Mouse (Mus musculus) liver, embryonic 11.5 days (tissue): ENCODE data around the gene Gm6993. TPM values are rescaled to one million over a fixed set of nuclear protein-coding genes. Genes with fewer than 3 reads are reported as not detected.

Experiments used
- ATAC-seq: fragments of 200-750 bp; cut with Nextera tagmentation; replicated peaks from 2 replicates; pipeline ENCODE4 v1.8.0; 2017; ENCODE audit warnings: moderate number of reproducible peaks, mild to moderate bottlenecking, moderate TSS enrichment, moderate library complexity; ENCODE audit not compliant: low FRiP score
- DNase-seq: peaks from one replicate; pipeline ENCODE4 v3.0.0-alpha.2; 2017; ENCODE audit warnings: low spot score
- H3K27ac ChIP-seq: fragments of 300-500 bp; sonication (generic); 2 replicates; pipeline ENCODE4 v1.5.1; 2014; ENCODE audit warnings: mild to moderate bottlenecking, low read depth, low read length, control low read depth
- H3K27me3 ChIP-seq: fragments of 300-500 bp; sonication (generic); replicated peaks from 2 replicates; pipeline ENCODE4 v1.6.1; 2014; ENCODE audit warnings: low read length, mixed read lengths; ENCODE audit not compliant: control insufficient read depth, insufficient read depth
- H3K36me3 ChIP-seq: fragments of 300-500 bp; sonication (generic); 2 replicates; pipeline ENCODE4 v1.6.1; 2014; ENCODE audit warnings: mild to moderate bottlenecking, low read length, moderate library complexity, mixed read lengths; ENCODE audit not compliant: control insufficient read depth, insufficient read depth
- H3K4me1 ChIP-seq: fragments of 300-500 bp; sonication (generic); replicated peaks from 2 replicates; pipeline ENCODE4 v1.6.1; 2014; ENCODE audit warnings: low read length, mixed read lengths; ENCODE audit not compliant: control insufficient read depth, insufficient read depth
- H3K4me2 ChIP-seq: fragments of 300-500 bp; sonication (generic); 2 replicates; pipeline ENCODE4 v1.6.1; 2014; ENCODE audit warnings: mild to moderate bottlenecking, control low read depth, moderate library complexity
- H3K4me3 ChIP-seq: fragments of 300-500 bp; sonication (generic); 2 replicates; pipeline ENCODE4 v1.5.1; 2014; ENCODE audit warnings: low read depth, low read length, control low read depth
- H3K9ac ChIP-seq: fragments of 300-500 bp; sonication (generic); 2 replicates; pipeline ENCODE4 v1.6.1; 2014; ENCODE audit warnings: low read depth, low read length, control low read depth
- H3K9me3 ChIP-seq: fragments of 300-500 bp; sonication (generic); 2 replicates; pipeline ENCODE4 v1.6.1; 2016; ENCODE audit warnings: low read length, inconsistent platforms, mixed read lengths; ENCODE audit not compliant: control insufficient read depth
- WGBS: fragments of 180-500 bp; shearing (Covaris S2); extraction: QIAGEN DNeasy Blood & Tissue Kit; methylation state at CpG from one replicate; pipeline ENCODE4 v1.1.7; 2014; 5-methylcytosine and 5-hydroxymethylcytosine counted together
- polyA plus RNA-seq: library from polyadenylated mRNA; unstranded; fragments of >200 nt; fragmentation: Nextera tagmentation; extraction: Ambion mirVana; gene quantifications from 2 replicates; pipeline ENCODE4 v1.2.1, GENCODE M21; 2014

The Gm6993 gene
- polyA plus RNA-seq, 1 experiment from 2014 or later, result not detected

DNA sequence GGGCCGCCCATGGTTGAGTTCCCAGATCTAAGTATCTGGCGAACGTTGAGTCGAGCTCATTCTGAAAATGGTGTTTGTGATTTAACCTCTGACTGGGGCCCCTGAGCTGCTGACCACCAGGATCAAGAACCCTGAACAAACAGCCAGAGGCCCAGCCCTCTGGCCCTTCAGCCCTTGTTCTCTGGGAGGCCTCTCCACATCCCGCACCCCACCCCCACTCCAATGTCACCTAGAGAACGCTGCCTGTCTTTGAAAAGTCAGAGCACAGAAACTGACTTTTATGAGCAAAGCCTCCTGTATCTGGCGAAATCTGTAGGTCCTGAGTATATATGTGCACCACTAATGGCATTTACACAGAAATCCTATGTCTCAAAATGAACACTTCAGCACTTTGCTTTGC, 11.7 kb upstream of the Gm6993 start:
- ATAC-seq (no peak), DNase-seq (no peak)
- Histone ChIP-seq H3K27me3 (no peaks in the 10 kb centered on the region), H3K36me3 (no peaks in the 10 kb centered on the region), H3K27ac (no peak overlapping the region), H3K9ac (no peak overlapping the region), H3K9me3 (no peaks in the 10 kb centered on the region), H3K4me3 (no peak overlapping the region), H3K4me1 (no peaks in the 10 kb centered on the region), H3K4me2 (no peak overlapping the region)
- WGBS, result 54% methylated on average over 7 of the region's 7 CpGs

DNA sequence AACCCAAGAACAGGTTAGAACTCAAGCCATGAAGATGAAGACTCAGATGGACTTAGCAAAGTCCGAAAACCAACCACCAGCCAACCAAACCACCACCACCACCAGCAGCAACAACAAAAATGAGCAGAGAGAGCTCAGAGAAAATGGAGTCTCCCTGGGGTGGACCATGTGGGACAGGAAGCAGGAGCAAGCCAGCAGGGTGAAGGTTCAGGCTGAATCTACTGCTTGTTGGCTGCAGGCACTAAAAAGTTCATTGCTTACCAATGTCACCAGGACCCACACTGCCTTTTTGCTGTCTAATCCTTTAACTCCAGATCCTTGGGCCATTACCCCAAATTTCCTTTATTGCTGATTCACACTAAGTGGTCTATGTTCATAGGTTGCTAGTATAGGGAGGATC, 7.9 kb upstream of the Gm6993 start:
- H3K4me2 ChIP-seq, result no peak overlapping the region
- H3K36me3 ChIP-seq, result no peaks in the 10 kb centered on the region
- no peak for ATAC-seq
- whole genome bisulfite sequencing, result 65% methylated on average over 1 of the region's 1 CpGs
- no peaks in the 10 kb centered on the region for H3K9me3 ChIP-seq
- DNase-seq, result no peak
- H3K27ac ChIP-seq, result no peak overlapping the region
- H3K4me3 ChIP-seq, result no peak overlapping the region
- H3K9ac ChIP-seq, result no peak overlapping the region
- no peaks in the 10 kb centered on the region for H3K4me1 ChIP-seq
- no peaks in the 10 kb centered on the region for H3K27me3 ChIP-seq

DNA sequence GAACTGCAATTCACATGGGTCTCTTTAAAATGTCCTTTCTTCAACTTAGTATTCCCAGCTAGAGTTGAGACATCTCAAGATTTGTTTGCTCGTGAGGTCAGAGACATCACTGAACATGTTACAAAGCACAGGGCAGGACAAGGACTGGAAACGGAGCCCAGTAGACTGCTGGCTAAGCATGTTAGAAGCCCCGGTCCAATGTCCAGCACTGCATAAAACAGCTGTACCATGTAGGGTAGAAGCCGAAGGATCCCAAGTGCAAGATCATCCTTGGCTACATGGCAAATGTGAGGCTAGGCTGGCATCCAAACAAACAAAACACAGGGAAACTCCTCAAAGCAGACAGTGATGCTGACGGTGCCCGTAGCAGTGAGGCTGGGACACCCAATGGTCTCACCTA, 5.6 kb upstream of the Gm6993 start:
- Histone ChIP-seq H3K27me3 (no peaks in the 10 kb centered on the region), H3K27ac (no peak overlapping the region), H3K9ac (no peak overlapping the region), H3K36me3 (no peaks in the 10 kb centered on the region), H3K4me1 (no peaks in the 10 kb centered on the region), H3K4me2 (no peak overlapping the region), H3K4me3 (no peak overlapping the region), H3K9me3 (no peaks in the 10 kb centered on the region)
- DNase-seq (no peak), ATAC-seq (no peak)
- 88% methylated on average over 6 of the region's 6 CpGs for WGBS

DNA sequence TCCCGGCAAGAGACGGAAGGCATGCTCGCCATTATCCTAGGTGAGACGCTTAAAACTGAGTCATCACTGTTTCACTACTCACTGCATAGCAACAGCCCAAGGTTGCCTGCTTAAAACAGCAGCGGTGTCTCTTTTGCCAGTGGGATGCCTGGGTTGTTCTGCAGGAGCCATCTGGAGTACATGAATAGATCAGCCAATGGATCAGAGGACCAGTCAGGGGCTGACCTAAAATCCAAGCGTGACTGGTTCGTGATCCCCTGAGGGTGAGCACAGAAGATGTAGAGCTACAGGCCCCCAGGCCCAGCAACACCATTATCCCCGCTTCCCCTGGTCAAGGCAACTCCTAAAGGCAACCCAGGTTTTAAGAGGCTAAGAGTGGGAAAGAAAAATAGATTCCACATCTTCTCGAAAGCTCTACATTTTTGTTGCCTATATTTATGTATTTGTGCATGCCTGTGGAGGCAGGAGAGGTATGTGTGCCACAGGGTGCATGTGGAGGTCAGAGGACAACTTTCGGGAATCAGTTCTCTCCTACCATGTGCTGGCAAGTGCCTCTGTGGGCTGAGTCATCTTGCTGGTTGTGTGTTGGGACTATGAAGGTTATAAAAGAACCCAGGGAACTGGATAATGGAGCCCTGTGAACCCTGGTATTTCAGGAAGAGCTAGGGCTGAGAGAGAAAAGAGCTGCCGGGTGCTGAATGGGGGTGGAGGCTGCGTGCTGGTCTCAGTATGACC, 3.5 kb upstream of the Gm6993 start:
- Histone ChIP-seq H3K9me3 (no peaks in the 10 kb centered on the region), H3K27me3 (no peaks in the 10 kb centered on the region), H3K36me3 (no peaks in the 10 kb centered on the region), H3K4me1 (no peaks in the 10 kb centered on the region), H3K27ac (no peak overlapping the region), H3K4me3 (no peak overlapping the region), H3K4me2 (no peak overlapping the region), H3K9ac (no peak overlapping the region)
- ATAC-seq (no peak), DNase-seq (no peak)
- 75% methylated on average over 12 of the region's 12 CpGs for WGBS

DNA sequence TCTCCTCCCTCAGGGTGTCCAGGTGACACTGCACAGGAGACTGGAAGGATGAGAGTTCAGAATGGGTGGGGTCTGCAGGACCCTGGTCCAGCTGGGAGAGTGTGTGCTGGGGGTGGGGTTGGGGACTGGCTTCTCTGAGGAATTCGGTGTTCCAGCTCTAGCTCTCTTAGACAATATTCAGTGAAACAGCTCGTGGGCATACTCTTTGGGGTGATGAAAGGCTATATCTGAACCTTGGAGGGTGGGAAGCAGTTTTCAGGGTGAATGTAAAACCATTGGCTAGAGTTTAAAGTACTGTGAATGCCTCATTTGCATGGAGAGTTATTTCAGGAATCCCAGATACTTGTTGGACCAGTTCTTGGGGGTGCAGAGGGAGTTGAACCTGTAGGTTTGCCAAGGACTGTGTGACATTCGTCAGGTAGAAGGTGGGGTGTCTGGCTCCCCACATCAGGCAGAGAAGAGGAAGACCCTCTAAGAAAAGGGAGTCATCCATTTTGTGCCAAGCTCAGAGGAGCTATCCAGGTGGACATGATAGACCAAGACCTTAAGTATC, 1.5 kb upstream of the Gm6993 start:
- Histone ChIP-seq H3K27ac (no peak overlapping the region), H3K4me2 (no peak overlapping the region), H3K36me3 (no peaks in the 10 kb centered on the region), H3K9me3 (no peaks in the 10 kb centered on the region), H3K9ac (no peak overlapping the region), H3K4me3 (no peak overlapping the region), H3K4me1 (no peaks in the 10 kb centered on the region), H3K27me3 (no peaks in the 10 kb centered on the region)
- ATAC-seq, result no peak
- DNase-seq, result no peak
- 80% methylated on average over 3 of the region's 3 CpGs for WGBS

DNA sequence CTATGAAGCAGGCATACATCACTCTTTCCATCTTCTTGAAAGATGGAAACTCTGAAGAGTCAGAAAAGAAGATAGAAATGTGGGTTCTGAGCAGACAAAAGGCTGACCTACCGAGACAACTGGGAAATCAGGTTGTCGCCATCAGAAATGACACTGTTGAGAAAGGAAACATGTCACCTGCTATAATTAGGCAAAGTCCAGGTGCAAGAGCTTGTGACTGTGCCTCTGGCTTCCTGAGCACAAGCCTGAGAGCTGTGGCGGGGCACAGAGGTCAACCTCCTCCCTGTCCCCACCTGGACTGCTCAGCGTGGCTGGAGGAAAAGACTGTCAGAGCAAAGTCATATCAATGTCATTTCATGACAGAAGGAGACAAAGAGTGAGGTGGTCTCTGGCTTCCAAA, 772 bp upstream of the Gm6993 start:
- DNase-seq (no peak), ATAC-seq (no peak)
- Histone ChIP-seq H3K9ac (no peak overlapping the region), H3K4me3 (no peak overlapping the region), H3K9me3 (no peaks in the 10 kb centered on the region), H3K27me3 (no peaks in the 10 kb centered on the region), H3K36me3 (no peaks in the 10 kb centered on the region), H3K27ac (no peak overlapping the region), H3K4me1 (no peaks in the 10 kb centered on the region), H3K4me2 (no peak overlapping the region)
- 66% methylated on average over 4 of the region's 4 CpGs for WGBS

DNA sequence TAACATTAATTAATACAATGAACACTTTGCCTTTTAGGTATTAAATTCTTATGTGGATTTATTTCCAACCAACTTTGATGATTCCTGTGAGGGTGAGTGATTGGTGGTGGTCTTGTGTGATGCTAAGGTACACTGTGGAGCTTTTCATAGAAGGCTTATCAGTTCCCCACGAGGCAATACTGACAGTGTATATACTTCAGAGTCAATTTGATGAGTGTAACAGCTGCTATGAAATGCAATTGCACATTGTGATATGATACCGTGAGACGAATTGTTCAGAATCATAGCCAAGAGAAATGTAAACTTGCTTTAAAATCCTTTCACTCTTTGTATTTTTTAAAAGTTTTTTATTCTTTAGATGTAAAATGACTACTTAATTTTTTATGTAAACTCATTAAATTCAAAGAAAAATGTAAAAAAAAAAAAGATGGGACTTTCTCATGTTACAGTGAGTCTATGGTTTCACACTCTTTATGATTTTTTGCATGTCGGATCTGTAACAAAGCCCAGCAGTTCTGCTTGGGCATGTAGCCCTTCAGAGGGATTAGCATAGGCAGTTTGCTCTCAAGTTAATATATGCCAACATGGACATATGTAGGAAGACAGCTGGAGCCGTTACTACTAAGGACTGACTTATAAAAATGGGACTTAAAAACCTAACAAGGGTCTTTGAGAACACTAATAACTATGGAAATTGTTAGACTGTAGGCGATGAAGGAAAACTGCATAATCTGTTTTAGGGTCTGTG, 1.2 kb downstream of the Gm6993 start:
- DNase-seq (no peak), ATAC-seq (no peak)
- no peak overlapping the region for H3K4me2 ChIP-seq
- no peaks in the 10 kb centered on the region for H3K9me3 ChIP-seq
- H3K27ac ChIP-seq, result no peak overlapping the region
- H3K4me3 ChIP-seq, result no peak overlapping the region
- no peaks in the 10 kb centered on the region for H3K27me3 ChIP-seq
- no peak overlapping the region for H3K9ac ChIP-seq
- WGBS, result 70% methylated on average over 6 of the region's 6 CpGs
- H3K4me1 ChIP-seq, result no peaks in the 10 kb centered on the region
- no peaks in the 10 kb centered on the region for H3K36me3 ChIP-seq

DNA sequence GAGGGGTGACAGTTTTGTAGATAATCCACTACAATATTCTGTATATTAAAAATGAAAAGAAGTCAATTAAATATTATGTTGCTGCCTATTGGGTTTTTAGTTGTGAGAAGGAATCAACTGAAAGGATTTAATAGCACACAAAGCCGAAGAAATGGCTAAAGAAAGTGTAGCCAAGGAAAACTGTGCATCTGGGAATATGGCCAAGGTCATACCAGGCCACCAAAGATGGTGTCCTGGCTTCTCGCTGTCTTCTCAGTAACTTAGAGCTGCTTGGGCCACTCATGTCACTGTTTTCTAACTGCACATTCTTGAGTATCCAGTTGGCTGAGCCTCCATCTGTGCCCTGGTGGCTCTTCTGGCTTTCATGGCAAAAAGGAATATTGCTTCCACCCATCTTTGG, 3.4 kb downstream of the Gm6993 start:
- Histone ChIP-seq H3K9ac (no peak overlapping the region), H3K27ac (no peak overlapping the region), H3K36me3 (no peaks in the 10 kb centered on the region), H3K4me2 (no peak overlapping the region), H3K4me3 (no peak overlapping the region), H3K9me3 (no peaks in the 10 kb centered on the region), H3K27me3 (no peaks in the 10 kb centered on the region), H3K4me1 (no peaks in the 10 kb centered on the region; the same call in 1 of the 2 replicates)
- 75% methylated on average over 2 of the region's 2 CpGs for WGBS
- no peak for ATAC-seq
- DNase-seq, result no peak

DNA sequence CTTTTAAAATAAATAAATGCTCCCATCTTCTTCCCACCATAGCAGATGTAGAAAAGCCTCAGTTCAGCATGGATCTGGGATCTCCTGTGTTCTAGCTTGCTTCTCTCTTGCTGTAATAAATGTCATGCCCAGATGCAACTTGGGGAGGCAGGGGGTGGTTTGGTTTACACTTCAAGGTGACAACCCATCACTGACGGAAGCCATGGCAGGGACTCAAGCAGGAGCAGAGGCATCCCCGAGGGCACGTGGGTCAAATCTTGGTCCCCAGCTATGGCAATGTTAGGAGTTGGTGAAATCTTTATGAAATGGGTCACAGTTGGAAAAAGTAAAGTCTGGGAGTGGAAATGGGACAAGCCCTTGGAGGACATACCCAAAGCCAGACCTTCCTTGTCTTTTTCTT, 4.1 kb downstream of the Gm6993 start:
- no peaks in the 10 kb centered on the region; the same call in 1 of the 2 replicates for H3K4me1 ChIP-seq
- 80% methylated on average over 3 of the region's 3 CpGs for WGBS
- H3K4me2 ChIP-seq, result no peak overlapping the region
- H3K4me3 ChIP-seq, result no peak overlapping the region
- DNase-seq (no peak), ATAC-seq (no peak)
- no peaks in the 10 kb centered on the region for H3K27me3 ChIP-seq
- no peak overlapping the region for H3K9ac ChIP-seq
- no peaks in the 10 kb centered on the region for H3K36me3 ChIP-seq
- no peak overlapping the region for H3K27ac ChIP-seq
- no peaks in the 10 kb centered on the region for H3K9me3 ChIP-seq
